Mouse (Mus musculus) midbrain, embryonic 10.5 days (tissue): ENCODE results near the gene Vapb. TPM values are rescaled to one million over a fixed set of nuclear protein-coding genes. Genes with fewer than 3 reads are reported as not detected.
"Not testable (repeated sequence)": the region's sequence is repeated elsewhere in the genome, so short reads cannot be mapped to it uniquely, and the experiment has no call there.

Experiments used
- DNase-seq: peaks from one replicate; pipeline ENCODE4 v3.0.0-alpha.2; 2017; ENCODE audit warnings: low spot score
- H3K27ac ChIP-seq: fragments of 300-500 bp; sonication (generic); replicated peaks from 2 replicates; pipeline ENCODE4 v1.5.1; 2016; ENCODE audit warnings: mild to moderate bottlenecking
- H3K27me3 ChIP-seq: fragments of 300-500 bp; sonication (generic); 2 replicates; pipeline ENCODE4 v1.6.1; 2016; ENCODE audit warnings: low read depth, mild to moderate bottlenecking; ENCODE audit not compliant: poor library complexity, severe bottlenecking
- H3K36me3 ChIP-seq: fragments of 300-500 bp; sonication (generic); 2 replicates; pipeline ENCODE4 v1.6.1; 2016; ENCODE audit warnings: mild to moderate bottlenecking, moderate library complexity
- H3K4me1 ChIP-seq: fragments of 300-500 bp; sonication (generic); 2 replicates; pipeline ENCODE4 v1.6.1; 2016
- H3K4me3 ChIP-seq: fragments of 300-500 bp; sonication (generic); 2 replicates; pipeline ENCODE4 v1.5.1; 2016; ENCODE audit warnings: mild to moderate bottlenecking, moderate library complexity
- H3K9me3 ChIP-seq: fragments of 300-500 bp; sonication (generic); replicated peaks from 2 replicates; pipeline ENCODE4 v1.6.1; 2016; ENCODE audit warnings: mild to moderate bottlenecking
- WGBS: fragments of 180-500 bp; shearing (Covaris S2); methylation state at CpG from one replicate; pipeline ENCODE4 v1.1.7; 2016; 5-methylcytosine and 5-hydroxymethylcytosine counted together
- polyA plus RNA-seq: library from polyadenylated mRNA; unstranded; fragments of >200 nt; fragmentation: Nextera tagmentation; extraction: Ambion mirVana; gene quantifications from 2 replicates; pipeline ENCODE4 v1.2.1, GENCODE M21; 2016

Gene Vapb
- polyA plus RNA-seq, 1 experiment from 2014 or later = 11.6 TPM

DNA sequence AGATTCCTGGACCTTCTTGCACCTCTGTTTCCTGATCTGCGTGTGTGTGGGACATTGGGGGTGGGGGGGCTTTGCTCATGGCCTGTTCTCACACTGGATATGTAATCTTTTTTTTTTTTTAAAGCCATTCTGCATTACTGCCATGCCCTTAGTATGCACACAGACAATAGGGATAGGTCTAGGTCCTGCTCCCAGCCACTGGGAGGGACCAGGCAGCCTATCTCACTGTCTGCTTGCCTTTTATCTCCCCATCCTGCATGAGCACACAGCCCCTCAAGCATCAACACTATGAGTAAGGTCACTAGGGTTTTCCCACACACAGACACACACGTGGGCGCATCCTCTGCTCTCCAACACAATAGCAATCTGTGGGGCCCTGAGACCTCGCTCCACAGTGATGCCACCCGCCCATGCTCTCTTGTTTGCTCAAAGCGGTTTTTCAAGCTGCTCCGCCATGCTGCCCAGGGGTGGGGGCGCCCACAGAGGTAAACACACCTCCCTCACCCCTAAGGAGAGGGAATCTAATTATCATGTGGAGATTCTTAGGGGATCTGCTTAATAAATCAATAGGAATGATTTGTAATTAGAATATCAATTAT is 22.6 kb upstream of the Vapb start:
- Histone ChIP-seq H3K27me3 (no peaks in the 10 kb centered on the region), H3K27ac (peak overlapping the region; percentile 57; the same call in 1 of the 2 replicates), H3K4me3 (no peak overlapping the region), H3K4me1 (peaks cover 26% of the 10 kb centered on the region), H3K36me3 (no peaks in the 10 kb centered on the region), H3K9me3 (no peaks in the 10 kb centered on the region)
- WGBS = 58% methylated on average over 8 of the region's 8 CpGs
- DNase-seq = no peak

GRCm38 (mm10) chr2:173716966-173717365 is 20.3 kb upstream of the Vapb start:
- Histone ChIP-seq H3K9me3 (no peaks in the 10 kb centered on the region), H3K27ac (no peak overlapping the region), H3K4me3 (no peak overlapping the region), H3K27me3 (no peaks in the 10 kb centered on the region), H3K36me3 (no peaks in the 10 kb centered on the region), H3K4me1 (peaks cover 26% of the 10 kb centered on the region)
- 88% methylated on average over 5 of the region's 5 CpGs for WGBS
- DNase-seq = no peak

GRCm38 (mm10) chr2:173719115-173719514 is 18.2 kb upstream of the Vapb start, which contains the start of gene 1700010B08Rik:
TSS of gene 1700010B08Rik (plus strand) at chr2:173719415.
- H3K27ac ChIP-seq, H3K27me3 ChIP-seq, H3K4me3 ChIP-seq, H3K9me3 ChIP-seq, DNase-seq, H3K36me3 ChIP-seq: not testable (repeated sequence)
- WGBS = 91% methylated on average over 7 of the region's 7 CpGs
- H3K4me1 ChIP-seq = peaks cover 17% of the 10 kb centered on the region

- Histone ChIP-seq H3K27me3 (no peaks in the 10 kb centered on the region), H3K4me1 (peaks cover 11% of the 10 kb centered on the region), H3K9me3 (no peaks in the 10 kb centered on the region), H3K4me3 (no peak overlapping the region), H3K27ac (no peak overlapping the region), H3K36me3 (no peaks in the 10 kb centered on the region)
- 89% methylated on average over 11 of the region's 11 CpGs for WGBS
- DNase-seq = no peak
Observed at GRCm38 (mm10) chr2:173722251-173722857, 15.0 kb upstream of the Vapb start.

- Histone ChIP-seq H3K4me3 (no peak overlapping the region), H3K36me3 (no peaks in the 10 kb centered on the region), H3K4me1 (peaks cover 11% of the 10 kb centered on the region), H3K9me3 (no peaks in the 10 kb centered on the region), H3K27me3 (no peaks in the 10 kb centered on the region), H3K27ac (0 out of 2 replicates have a peak overlapping the region, but pooled peaks have one; percentile 4)
- no peak for DNase-seq
- WGBS = 61% methylated on average over 14 of the region's 14 CpGs
Observed at GRCm38 (mm10) chr2:173724382-173724781, 12.9 kb upstream of the Vapb start.

DNA sequence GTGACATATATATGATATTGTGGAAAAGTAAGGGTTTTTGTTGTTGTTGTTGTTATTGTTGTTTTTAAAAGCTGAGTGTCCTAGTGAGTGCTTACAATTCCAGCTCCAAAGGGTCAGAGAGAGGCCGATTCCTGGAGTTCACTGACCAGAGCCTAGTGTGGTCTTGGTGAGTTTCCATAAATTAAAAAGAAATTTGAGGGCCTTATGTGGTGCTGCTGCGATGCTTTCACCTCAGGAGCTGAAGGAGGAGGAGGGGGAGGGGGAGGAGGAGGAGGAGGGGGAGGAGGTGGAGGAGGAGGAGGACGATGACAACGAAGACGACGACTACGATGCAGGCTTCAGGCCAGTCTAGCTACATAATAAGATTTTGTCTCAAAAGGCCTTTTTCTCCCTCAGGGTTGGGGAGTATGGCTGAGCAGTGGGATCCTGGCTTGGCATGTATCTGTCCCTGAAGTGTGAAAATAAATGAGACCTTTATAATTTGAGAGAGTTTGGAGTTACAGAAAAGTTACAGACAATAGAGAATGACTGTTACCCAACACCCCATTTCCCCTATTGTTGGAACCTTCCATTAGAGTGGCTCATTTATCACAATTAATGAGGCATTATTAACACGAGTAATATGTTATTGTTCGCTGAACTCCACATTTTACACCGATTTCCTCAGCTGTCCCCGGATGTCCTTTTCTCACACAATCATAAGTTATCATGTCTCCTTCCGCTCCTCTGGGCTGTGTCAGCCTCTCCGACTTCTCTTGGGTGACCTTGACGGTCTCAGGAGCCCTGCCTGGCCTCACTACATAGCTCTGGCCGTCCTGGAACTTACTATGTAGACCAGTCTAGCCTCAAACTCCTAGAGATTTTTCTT is 12.1 kb upstream of the Vapb start:
- Histone ChIP-seq H3K4me3 (no peak overlapping the region), H3K27ac (no peak overlapping the region), H3K27me3 (no peaks in the 10 kb centered on the region), H3K36me3 (no peaks in the 10 kb centered on the region), H3K9me3 (no peaks in the 10 kb centered on the region), H3K4me1 (peaks cover 15% of the 10 kb centered on the region)
- WGBS = 80% methylated on average over 15 of the region's 15 CpGs
- DNase-seq = no peak

DNA sequence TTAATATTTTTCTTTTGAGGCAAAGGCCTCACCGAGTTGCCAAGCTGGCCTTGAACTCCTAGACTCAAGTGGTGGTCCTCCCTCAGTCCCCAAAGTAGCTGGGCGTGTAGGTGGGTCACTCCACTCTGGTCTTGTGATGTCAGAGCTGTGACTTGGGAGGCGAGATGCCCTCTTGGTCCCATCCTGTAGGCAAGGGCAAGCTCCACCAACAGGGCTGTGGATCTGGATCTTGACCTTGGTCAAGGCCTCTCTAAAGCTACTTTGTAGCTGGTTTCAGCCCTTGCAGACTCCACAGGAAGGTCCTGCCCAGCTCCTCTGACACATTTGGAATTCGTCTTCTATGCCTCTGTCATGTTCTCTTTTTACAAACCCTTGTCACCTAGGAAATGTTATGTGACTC is 11.5 kb upstream of the Vapb start:
- no peak for DNase-seq
- no peak overlapping the region for H3K4me3 ChIP-seq
- H3K9me3 ChIP-seq = no peaks in the 10 kb centered on the region
- no peak overlapping the region for H3K27ac ChIP-seq
- H3K27me3 ChIP-seq = no peaks in the 10 kb centered on the region
- WGBS = 89% methylated on average over 4 of the region's 4 CpGs
- H3K36me3 ChIP-seq = no peaks in the 10 kb centered on the region
- H3K4me1 ChIP-seq = peaks cover 22% of the 10 kb centered on the region

DNA sequence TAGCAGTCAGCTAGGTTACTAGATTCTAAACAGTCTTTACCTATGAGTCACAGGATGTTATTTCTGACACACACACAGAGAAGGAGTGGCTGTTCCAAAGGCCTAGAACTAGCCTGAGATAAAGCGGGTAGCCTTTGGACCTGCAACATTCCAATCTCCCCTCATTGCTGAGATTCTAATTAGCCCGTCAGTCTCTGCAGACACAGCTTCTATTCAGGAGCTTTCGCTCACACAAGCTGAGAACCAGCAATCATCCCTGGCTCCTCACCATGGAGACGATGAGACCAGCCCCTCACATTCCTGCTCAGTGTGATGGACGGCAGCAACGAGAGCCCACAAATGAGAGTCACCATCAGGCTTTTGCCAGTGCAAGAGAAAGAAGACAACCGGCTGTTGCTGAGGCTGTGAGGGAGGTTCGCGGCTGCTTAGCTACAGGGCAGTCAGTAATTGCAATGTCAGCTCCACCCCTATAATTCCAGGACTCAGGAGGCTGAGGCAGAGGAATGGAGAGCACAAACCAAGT is 6.8 kb upstream of the Vapb start:
- DNase-seq = peak; percentile 68
- peaks cover 20% of the 10 kb centered on the region for H3K4me1 ChIP-seq
- H3K36me3 ChIP-seq = no peaks in the 10 kb centered on the region
- H3K27me3 ChIP-seq = no peaks in the 10 kb centered on the region
- 8% methylated on average over 9 of the region's 9 CpGs for WGBS
- peak overlapping the region; percentile 74 for H3K27ac ChIP-seq
- no peaks in the 10 kb centered on the region for H3K9me3 ChIP-seq
- H3K4me3 ChIP-seq = 0 out of 2 replicates have a peak overlapping the region, but pooled peaks have one; percentile 9

DNA sequence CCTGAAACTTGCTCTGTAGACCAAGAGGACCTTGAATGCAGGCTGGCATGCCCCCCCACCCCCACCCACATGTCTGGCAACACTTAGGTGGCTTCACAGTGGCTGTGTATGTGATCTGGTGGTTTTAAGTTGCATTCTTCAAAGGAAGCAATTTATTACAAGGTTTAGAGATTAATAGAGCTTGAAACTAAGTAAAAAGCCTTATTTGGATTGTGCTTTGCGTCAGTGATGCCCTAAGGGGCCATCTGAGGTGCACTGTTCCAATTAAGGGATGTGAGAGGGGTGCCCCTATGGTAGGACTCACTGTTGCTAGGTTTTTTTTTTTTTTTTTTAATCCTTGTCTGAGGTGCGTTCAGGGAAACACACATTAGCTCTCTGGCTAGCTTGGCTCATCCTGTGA is 2.9 kb upstream of the Vapb start:
- Histone ChIP-seq H3K4me1 (peaks cover 42% of the 10 kb centered on the region), H3K36me3 (peaks cover 7% of the 10 kb centered on the region), H3K27me3 (no peaks in the 10 kb centered on the region), H3K4me3 (no peak overlapping the region), H3K27ac (no peak overlapping the region), H3K9me3 (no peaks in the 10 kb centered on the region)
- no peak for DNase-seq
- 73% methylated on average over 2 of the region's 2 CpGs for WGBS

GRCm38 (mm10) chr2:173738232-173738631 is 921 bp downstream of the Vapb start:
- Histone ChIP-seq H3K4me1 (peaks cover 22% of the 10 kb centered on the region), H3K27ac (peak overlapping the region; percentile 94), H3K9me3 (no peaks in the 10 kb centered on the region), H3K36me3 (peaks cover 12% of the 10 kb centered on the region), H3K4me3 (peak overlapping the region; percentile 75), H3K27me3 (no peaks in the 10 kb centered on the region)
- no peak for DNase-seq
- WGBS = 87% methylated on average over 9 of the region's 9 CpGs

DNA sequence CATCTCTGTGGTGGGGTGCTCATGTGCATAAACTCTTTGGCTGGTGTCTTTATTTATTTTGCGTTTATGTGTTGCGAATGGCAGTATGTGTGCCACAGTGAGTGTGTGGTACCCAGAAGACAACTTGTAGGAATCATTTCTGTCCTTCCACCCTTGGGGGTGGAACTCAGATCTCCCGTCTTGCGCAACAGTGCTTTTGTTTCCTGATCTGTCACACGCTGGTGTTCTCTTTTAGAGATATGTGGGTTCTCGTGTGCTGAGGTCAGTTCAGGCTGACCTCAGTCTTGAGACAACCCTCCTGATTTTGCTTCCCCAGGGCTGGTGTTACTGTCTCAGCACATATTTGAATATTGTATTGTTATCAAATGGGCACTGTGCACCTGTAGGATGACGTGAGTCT is 1.8 kb downstream of the Vapb start:
- peaks cover 22% of the 10 kb centered on the region for H3K4me1 ChIP-seq
- peaks cover 12% of the 10 kb centered on the region for H3K36me3 ChIP-seq
- DNase-seq = no peak
- H3K4me3 ChIP-seq = 0 out of 2 replicates have a peak overlapping the region, but pooled peaks have one; percentile 75
- no peak overlapping the region for H3K27ac ChIP-seq
- H3K9me3 ChIP-seq = no peaks in the 10 kb centered on the region
- H3K27me3 ChIP-seq = no peaks in the 10 kb centered on the region
- 94% methylated on average over 7 of the region's 7 CpGs for WGBS

DNA sequence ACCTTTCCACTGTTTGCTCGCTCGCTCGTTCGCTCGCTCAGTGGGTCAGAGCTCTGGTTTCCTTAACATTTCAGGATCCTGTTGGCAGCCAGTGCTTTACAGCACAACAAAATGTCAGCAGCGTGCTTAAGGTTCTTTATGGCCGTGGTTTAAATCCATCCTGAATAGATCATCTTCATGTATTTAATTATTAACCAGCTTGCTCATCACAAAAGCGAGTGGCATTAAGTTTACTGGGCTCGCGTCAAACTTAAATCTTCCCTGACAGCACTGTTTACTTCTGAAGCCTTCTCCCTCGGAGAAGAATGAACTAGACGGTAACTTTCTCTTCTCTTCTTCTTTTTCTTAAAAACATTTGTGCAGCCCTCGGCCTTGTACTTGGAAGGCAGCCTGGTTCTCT is 4.8 kb downstream of the Vapb start:
- DNase-seq = no peak
- peaks cover 25% of the 10 kb centered on the region for H3K36me3 ChIP-seq
- H3K4me3 ChIP-seq = no peak overlapping the region
- no peaks in the 10 kb centered on the region; the same call in 1 of the 2 replicates for H3K9me3 ChIP-seq
- H3K27me3 ChIP-seq = no peaks in the 10 kb centered on the region
- H3K27ac ChIP-seq = no peak overlapping the region
- H3K4me1 ChIP-seq = peaks cover 20% of the 10 kb centered on the region
- WGBS = 91% methylated on average over 13 of the region's 13 CpGs
